Mouse (Mus musculus) ES-Bruce4 (cell line): Measurements from ENCODE around the gene Slc44a4.
"Not testable (repeated sequence)": the region's sequence is repeated elsewhere in the genome, so short reads cannot be mapped to it uniquely, and the experiment has no call there.

Experiments used
- CTCF ChIP-seq: IDR thresholded peaks from one replicate; pipeline ENCODE4 v1.8.1; 2011; ENCODE audit warnings: low read depth, low read length
- POLR2A ChIP-seq: IDR thresholded peaks from one replicate; pipeline ENCODE4 v1.8.1; 2011; ENCODE audit warnings: low read length; ENCODE audit not compliant: insufficient read depth

DNA sequence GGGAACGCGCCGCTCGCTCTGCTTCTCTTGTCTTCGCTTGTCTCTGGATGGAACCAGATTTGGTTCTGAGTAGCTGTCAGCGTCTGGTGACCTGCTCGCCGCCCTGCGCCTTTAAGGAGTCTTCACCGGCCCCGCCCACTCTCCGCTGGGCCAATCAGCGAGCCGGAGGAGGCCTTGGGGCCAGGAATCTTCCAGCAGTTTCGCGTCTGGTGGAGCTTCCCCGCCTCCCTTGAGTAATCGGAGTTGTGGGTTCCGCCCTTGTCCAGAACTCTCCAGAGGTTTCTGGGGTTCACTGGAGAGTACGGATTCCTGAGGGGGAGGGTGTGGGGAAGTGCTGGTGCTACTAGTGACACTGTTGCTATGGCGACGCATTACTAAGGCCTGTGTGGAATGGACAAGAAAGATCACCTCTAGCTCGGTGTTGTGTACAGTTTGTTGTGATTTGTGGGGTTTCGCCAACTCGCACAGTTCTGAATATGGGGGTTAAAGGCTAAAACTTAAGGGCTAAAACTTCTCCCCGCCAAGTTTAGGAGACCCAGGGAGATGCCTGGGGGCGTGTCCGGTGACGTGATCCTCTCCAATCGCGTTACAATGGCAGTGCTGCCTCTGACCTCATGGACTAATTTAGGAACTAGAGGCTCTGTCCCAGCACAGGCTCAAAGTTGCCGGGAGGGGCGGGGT, 57.9 kb downstream of the Slc44a4 start, which contains the start of the genes Hspa1a and Hspa1l:
- TF ChIP-seq CTCF, POLR2A: not testable (repeated sequence)
